Mouse (Mus musculus) stomach, postnatal 0 days (tissue): ENCODE results near the gene Ace3.

Source experiments
- CTCF ChIP-seq: IDR thresholded peaks from 2 replicates; pipeline ENCODE4 v1.5.1; 2016; ENCODE audit warnings: antibody characterized with exemption, low read depth, mild to moderate bottlenecking, moderate library complexity
- EP300 ChIP-seq: optimal IDR thresholded peaks from 2 replicates; pipeline ENCODE3; 2016; ENCODE audit warnings: antibody characterized with exemption

DNA sequence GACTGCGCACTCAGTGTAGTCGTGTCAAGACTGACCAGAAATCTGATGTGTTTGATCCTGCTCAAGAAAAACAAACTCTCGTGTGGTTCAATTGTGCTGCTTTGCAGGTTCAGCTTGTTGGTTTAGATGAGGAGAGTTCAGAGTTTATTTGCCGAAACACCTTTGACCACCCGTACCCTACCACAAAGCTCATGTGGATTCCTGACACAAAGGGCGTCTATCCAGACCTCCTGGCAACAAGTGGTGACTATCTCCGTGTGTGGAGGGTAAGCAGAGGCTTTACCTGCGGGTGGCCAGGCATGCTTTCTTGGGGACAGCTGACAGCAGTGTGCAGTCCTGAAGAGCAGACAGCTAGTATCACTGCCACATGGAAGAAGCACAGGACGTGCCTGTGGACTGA, 52.1 kb downstream of the Ace3 start:
- TF ChIP-seq CTCF (no peak), EP300 (no peak)
